Mouse (Mus musculus): Measurements from ENCODE around the gene Fuca1.
"Not testable (repeated sequence)": the region's sequence is repeated elsewhere in the genome, so short reads cannot be mapped to it uniquely, and the experiment has no call there.

The Fuca1 gene

DNA sequence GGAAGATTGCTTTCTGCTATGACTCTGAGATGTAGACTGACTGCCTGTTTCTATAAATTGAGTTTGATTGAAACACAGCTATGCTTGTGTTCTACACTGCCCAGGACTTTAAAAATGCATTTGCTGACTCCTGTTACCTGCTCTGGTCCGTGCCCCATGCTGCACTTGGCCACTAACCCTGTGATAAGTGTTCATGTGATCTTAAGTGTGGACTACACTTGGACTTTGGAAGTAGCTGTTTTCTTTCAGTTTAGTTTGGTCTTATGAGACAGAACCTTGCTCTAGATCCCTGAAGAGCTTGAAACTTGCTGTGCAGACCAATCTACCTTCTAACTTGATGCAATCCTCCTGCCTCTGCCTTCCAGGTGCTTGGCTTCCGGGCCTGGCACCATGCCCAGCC is 3.9 kb downstream of the Fuca1 start:
- no peak for DNase-seq (ENCODE audit: low spot score in 2 of 2)

DNA sequence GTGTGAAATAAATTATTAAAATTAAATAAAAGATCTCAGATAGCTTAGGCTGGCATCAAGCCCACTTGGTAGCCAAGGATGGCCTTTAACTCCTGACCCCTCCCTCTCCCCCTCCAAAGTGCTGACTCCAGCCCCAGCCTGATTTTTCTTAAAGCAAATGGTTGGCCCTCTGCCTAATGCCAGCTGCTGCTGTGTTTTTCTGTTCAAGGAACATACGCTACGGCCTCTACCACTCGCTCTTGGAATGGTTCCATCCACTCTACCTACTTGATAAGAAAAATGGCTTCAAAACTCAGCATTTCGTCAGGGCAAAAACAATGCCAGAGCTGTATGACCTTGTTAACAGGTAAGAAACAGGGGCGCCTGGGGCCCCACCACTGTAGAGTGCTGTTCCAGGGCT is 4.8 kb downstream of the Fuca1 start:
- no peak for DNase-seq (ENCODE audit: low spot score in 2 of 2)

DNA sequence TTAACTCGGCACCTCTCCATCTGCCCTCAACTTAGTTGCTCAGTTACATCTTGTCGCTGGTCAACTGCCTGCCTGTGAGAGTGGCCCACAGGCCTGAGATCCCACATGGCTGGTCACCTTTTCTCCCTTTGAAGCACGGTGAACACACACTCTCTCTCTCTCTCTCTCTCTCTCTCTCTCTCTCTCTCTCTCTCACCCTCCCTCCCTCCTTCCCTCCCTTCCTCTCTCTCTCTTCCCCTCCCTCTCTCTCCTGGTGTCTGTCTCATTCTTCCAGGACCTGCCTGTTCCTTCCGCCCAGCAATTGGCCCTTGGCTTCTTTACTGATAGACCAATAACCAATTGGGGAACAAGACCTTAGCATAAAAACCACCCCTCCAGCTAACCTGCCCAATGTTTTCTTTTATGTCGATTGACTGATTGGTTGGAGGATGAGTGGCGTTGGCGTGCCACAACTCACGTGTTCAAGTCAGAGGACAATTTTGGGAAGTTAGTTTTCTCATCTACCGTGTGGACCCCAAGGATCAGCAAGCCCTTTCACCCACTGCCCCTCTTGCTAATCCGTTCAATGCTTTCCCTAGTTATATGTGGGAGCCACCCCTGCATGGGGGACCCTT is 5.8 kb downstream of the Fuca1 start:
- no peak for DNase-seq (ENCODE audit: low spot score in 2 of 2)

DNA sequence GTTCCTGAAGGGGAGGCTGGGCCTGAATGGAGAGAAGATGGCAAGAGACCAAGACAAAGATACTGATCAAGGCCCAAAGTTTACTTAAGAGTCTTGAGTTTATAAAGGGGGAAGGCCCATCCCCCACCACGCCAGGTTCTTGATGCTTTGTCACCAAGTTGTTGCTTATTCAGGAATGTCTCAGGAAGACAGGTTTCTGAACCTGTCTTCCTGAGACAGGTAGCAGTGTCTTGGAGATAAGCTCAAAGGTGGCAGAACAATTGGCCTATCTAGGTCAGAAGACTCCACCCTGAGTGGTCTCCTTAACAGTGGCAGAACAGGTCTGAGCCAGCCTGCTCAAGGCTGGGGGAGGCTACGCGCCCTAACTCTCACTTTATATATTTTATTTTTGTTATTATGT is 6.3 kb downstream of the Fuca1 start:
- no peak for DNase-seq (ENCODE audit: low spot score in 2 of 2)

DNA sequence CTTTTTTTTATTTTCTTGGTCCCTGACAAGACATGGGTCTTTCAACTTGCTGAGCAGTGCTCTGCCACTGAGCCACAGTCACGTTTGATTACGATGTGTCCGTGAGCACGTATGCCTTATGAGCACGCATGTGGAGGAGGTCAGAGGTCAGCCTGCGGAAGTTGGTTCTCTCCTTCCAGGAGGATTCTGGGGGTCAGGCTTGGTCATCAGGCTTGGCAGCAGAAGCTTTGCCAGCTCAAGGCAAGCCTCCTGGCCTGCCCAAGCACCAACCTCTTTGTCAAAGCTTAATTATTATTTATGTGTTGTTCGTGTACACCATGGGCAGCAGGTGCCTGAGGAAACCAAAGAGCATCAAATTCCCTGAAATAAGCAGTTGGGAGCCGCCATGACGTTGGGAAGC is 7.8 kb downstream of the Fuca1 start:
- DNase-seq (ENCODE audit: low spot score in 2 of 2), result no peak

DNA sequence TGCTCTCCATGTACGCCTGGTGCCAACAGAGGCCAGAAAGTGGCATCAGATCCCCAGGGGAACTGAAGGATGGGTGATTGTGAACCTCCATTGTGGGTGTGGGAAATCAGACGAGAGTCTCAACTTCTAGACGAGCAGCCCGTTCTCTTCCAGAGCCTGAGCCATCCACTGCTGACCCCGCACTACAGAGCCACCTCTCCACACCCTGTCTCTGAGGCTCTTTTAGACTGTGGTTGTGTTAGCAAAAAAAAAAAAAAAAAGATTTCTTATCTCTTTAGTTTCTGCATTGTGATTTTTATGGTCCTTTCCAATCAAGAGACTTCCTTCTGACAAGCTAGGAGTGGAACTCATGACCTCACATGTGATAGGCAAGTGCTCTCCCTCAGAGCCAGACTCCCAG is 8.9 kb downstream of the Fuca1 start:
- no peak for DNase-seq (ENCODE audit: low spot score in 2 of 2)

DNA sequence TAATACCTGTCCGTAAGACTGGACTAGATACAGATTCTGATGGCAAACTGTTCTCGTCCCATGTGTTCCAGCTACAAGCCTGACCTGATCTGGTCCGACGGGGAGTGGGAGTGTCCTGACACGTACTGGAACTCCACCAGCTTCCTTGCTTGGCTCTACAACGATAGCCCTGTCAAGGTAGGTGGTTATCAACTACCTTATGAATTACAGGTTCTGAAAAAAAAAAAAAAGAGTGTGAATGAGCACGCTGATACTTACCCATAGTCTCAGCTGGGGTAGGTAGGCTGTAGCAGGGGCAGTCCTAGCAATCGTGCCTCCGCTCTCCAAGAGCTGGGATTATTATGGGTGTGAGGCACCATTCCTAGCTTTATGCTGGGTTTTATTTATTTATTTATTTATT is 9.3 kb downstream of the Fuca1 start:
- DNase-seq (ENCODE audit: low spot score in 2 of 2), result no peak

DNA sequence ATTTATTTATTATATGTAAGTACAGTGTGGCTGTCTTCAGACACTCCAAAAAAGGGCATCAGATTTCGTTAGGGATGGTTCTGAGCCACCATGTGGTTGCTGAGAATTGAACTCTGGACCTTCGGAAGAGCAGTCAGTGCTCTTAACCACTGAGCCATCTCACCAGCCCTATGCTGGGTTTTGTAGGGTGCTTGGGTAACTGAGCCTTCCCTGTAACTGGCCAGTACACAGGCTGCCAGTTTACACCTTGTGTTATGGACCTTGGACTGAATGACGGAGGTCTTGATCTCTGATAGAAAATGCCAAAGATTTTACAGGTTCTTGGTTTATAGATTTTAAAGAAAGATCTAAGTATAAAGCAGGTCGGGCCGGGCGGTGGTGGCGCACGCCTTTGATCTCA is 9.7 kb downstream of the Fuca1 start:
- DNase-seq (ENCODE audit: low spot score in 2 of 2), result no peak

DNA sequence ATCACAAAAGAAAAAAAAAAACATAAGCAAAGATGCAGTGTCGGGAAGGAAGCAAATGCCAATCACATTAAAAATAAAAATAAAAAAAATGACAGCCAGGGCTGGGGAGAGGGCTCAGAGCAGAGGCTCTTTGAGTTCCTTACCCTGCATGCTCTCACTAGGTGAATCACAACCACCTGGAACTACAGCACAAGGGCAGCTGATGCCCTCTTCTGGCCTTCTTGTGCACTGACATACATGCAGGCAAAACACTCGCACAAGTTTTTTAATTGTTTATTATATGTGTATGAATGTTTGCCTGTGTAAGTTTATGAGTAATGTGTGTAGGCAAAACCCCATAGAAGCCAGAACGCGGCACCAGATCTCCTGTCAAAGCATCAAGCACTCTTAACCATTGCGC is 11.3 kb downstream of the Fuca1 start:
- no peak for DNase-seq (ENCODE audit: low spot score in 2 of 2)

DNA sequence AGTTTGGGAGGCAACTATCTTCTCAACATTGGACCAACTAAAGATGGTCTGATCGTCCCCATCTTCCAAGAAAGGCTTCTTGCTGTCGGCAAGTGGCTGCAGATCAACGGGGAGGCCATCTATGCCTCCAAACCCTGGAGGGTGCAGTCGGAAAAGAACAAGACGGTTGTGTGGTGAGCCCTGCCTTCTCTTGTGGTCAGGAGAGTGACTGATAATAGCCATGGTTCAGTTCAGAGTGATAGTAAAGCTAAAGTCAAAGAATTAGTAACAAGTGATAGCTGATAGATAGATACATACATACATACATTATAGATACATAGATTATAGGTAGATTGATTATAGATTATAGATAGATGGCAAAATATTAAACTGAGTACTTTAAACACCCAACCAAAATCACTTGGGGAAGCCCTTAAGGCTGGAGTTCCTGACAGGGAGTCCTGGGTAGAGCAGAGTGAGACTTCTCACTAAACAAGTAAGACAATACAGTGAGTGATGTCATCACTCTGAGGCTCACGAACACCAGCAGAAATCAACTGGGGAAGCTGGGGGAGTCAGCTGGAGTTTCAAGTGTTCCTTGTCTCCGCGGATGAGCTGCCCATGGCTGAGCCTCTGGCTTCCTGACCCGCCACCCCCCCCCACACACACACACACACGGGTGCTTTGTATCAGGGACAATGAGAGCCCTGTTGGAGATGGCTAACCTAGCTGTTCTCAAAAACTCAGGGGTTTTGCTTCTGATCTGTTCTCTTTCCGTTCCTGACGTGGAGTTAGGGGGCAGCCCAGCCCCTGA is 14.4 kb downstream of the Fuca1 start:
- no peak for DNase-seq (ENCODE audit: low spot score in 2 of 2)

DNA sequence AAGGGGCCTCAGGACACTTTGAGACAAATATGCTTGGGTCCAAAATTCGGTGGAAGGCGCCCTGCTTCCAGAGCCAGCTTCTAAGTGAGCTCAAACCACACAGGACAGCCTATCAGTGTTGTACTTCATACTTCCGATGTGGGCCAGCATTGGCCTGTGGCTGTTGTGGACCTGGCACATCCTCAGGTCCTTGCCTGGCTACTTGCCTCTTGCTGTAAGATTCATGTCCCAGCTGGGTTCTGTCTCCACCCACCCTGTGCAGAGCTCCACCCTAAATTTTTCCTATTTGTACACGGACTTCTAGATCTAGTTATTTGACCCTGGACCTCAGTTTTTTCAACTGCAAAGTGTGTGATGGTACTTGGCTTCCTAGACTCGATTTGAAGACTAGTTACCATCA is 15.0 kb downstream of the Fuca1 start:
- no peak for DNase-seq (ENCODE audit: low spot score in 2 of 2)

DNA sequence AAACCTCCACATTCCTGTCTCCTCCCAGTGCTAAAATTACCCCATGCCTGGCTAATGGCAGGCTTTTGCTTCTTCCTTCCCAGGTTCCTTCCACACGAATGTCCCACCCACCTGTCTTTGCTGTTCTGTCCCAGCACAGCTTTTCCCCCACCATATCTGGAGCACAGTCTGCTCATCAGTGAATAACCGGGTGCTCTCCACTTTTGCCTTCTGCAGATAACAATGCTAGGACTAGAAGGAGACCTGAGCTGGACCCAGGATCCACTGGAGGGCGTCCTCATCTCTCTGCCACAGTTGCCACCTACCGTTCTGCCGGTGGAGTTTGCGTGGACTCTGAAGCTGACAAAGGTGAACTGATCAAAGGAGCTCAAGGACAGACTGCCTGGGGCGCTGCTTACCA is 18.3 kb downstream of the Fuca1 start:
- DNase-seq (ENCODE audit: low spot score in 2 of 2), result no peak

DNA sequence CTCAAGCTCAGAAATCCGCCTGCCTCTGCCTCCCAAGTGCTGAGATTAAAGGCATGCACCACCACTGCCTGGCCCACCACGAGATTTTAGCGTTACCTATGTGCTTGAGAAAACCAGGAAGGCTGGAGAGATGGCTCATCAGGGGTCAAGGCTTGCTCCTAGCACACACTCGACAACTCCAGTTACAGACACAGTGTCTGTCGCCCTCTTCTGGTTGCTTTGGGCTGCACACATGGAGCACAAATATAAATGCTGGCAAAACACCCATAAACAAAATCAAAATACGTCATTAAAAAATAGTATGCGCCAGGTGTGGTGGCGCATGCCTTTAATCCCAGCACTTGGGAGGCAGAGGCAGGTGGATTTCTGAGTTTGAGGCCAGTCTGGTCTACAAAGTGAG is 20.5 kb downstream of the Fuca1 start:
- not testable (repeated sequence) for DNase-seq (ENCODE audit: low spot score in 2 of 2)

DNA sequence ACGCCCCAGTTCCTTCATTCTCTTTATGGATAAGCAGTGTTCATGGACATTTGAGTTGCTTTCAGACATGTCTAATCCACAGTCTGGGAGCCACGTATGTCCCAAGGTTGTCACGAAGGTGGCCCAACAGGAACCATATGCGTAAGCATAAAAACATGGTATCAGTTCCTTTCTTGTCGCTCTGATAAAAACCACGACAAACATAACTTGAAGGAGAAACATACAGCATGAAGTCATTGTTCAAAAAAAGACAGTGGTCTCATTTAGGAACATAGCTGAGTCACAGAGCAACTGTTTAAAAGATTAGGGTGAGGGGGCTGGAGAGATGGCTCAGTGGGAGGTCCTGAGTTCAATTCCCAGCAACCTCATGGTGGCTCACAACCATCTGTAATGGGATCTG is 21.7 kb downstream of the Fuca1 start:
- no peak for DNase-seq (ENCODE audit: low spot score in 2 of 2)

DNA sequence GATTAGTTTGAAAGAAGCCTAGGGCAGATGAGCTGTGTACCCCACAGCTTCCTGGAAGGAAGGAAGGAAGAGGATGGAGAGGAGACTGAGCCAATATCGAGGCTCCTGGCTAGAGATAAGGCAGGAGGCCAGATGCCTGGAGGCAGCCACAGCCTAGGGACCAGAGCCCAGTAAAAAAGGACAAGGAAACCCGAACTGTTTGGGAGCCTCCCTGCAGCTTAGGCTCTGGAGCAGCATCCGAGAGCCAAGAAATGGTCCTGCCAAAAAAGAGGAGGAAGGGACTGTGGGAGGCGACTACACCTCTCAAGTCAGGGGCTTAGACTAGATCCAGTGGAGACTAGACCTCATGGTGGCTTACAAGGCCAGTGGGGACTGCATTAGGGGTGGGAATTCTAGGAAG is 22.9 kb downstream of the Fuca1 start:
- no peak for DNase-seq (ENCODE audit: low spot score in 2 of 2)

DNA sequence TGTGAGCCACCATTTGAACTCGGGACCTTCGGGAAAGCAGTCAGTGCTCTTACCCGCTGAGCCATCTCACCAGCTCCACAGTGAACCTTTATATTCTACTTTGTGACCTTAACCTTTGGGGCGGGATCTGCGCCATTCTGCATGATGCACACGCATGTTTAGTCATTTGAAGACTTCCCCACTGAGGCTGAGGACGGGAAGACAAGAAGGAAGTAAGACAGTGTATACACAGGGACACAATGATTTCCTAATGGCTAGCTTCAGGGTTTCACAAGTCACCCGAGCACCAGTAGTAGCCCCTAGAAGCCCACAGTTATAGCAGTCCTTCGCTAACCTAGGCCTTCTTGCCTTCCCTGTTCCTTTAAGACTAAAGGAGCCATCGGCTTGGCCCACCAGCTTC is 25.2 kb downstream of the Fuca1 start:
- DNase-seq (ENCODE audit: low spot score in 2 of 2), result no peak

DNA sequence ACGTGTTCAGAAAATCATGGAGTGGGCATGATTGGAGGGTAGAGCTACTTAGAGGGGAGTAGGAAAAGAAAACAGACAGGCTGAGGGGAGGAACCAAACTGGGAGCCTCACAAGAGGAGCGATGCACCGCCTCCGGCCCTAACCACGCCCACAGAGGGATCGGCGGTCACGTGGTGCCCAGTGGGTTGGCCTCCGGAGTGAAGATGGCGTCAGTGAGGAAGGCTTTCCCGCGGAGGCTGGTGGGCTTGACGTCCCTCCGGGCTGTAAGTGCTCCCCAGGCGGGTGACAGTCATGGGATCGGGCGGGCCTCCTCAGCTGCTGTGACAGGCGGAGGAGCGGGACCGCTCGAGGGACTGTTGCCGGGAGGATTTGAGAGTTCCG is 25.7 kb downstream of the Fuca1 start, which contains the start of gene Hmgcl:
Gene Hmgcl (plus strand): TSS at position 171 of the 381 bp plus-strand sequence.
- DNase-seq (ENCODE audit: low spot score in 2 of 2), result peak; percentile 93 to 95

DNA sequence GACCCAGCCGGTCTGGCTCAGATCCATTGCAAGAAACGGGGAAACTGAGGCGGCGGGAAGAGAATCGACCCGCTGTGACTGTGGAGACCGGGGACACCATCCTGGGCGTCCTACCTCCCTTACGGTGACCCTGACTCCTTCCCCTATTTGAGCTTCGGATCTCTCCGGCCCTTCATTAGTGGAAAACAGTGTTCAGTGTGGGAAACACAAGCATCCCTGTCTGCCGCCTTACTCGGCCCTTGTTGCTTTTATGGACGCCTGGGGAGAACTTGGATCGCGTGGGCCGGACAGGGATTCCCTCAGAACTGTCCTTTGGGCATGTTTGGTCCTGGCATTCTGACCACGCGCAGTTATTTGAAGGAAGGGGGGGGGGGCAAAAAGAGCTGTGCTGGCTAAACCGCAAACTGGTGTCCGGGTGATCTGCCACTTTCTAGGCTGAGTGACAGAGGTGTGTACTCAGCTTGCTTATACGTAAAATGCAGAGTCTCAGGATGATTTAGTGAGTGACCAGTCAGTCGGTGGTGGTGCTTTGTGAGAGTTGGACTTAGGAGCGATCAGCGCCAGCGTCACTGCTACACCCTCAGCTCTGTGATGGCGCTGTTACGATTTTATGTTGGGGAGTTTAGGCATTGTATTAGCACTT is 26.2 kb downstream of the Fuca1 start:
- no peak for DNase-seq (ENCODE audit: low spot score in 2 of 2)

DNA sequence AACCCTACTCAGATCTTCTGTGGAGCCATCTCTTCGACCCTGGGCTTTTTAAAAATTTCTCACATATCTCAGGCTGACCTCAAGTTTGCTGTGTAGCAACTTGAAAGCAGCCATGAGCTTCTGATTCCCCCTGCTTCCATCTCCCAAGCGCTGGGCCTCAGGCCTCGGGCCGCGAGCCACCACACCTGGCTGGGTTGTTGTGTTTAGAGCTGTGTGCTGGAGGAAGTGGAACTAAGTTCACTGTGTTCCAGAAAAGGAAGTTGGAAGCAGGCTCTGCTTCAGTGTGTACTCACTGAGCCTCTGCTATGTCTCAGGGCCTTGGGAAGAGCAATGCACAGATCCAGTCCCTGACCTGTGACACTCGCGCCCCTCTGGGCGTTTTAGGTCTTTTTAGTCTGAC is 27.6 kb downstream of the Fuca1 start:
- no peak for DNase-seq (ENCODE audit: low spot score in 2 of 2)

DNA sequence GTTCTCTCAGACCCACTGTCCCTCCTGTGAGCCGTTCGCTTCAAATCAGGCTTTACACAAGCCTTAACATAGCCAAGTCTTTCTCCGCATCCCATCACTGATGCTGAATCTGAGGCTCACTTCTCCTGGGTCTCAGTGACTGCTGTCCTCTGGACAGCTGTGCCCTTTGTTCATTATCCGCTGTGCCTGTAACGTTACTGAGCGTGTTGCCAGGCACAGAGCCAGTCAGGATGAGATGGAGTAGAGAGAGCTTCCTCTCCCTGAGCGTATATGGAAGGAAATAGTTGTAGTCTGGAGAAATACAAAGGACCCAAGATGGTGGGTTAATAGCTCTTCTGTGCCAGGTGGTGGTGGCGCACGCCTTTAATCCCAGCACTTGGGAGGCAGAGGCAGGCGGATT is 28.9 kb downstream of the Fuca1 start:
- no peak for DNase-seq (ENCODE audit: low spot score in 2 of 2)

DNA sequence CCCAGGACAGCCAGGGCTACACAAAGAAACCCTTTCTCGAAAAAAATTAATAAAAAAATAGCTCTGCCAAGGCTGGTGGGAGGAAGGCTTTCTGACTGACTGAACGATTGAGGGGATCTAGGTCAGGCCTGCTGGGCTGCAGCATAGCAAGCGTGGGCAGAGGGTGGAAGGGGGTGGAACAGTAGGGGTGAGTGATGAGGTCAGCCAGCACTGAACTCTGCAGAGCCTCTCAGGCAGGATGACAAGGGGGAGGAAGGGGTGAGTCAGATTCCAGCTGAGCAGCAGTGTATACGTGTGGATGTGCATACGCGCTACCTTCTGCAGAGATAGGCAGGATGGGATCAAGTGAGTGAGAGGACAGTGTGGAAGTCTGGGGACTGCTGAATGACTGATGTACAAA is 29.4 kb downstream of the Fuca1 start:
- DNase-seq (ENCODE audit: low spot score in 2 of 2), result no peak

DNA sequence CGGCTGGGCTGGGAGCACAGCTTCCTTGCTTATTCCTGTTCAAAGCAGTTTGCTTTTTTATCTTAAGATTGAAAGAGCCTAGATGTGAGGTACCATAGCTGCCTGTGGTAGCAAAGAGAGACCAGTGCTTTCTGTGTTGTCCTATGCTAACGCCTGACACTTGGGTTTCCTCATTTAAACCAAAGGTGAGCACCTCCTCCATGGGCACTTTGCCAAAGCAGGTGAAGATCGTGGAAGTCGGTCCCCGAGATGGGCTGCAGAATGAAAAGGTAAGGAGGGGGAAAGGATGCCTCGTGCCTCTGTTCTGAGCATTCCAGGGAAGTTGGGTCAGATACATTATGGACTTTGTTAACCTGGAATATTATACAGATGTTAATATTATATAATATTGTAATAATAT is 29.8 kb downstream of the Fuca1 start:
- no peak for DNase-seq (ENCODE audit: low spot score in 2 of 2)

DNA sequence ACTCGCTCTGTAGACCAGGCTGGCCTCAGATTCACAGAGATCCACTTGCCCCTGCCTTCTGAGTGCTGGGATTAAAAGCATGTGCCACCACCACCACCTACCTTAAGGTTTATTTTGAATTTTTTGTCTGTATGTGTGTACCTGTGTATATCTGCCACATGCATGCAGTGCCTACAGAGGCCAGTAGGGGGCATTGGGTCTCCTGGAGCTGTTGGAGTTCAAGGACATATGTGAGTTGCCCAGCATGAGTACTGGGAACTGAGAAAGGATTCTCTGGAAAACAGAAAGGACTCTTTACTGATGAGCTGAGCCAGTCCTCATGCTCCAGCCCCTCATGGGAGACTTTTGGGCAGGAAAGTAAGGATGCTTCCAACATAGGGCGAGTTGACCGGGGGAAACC is 31.0 kb downstream of the Fuca1 start:
- no peak for DNase-seq (ENCODE audit: low spot score in 2 of 2)

All from frontal cortex, postnatal 36 days (tissue).